Mouse (Mus musculus) hindbrain, embryonic 12.5 days (tissue): ENCODE data around the gene Ephb1. TPM values are rescaled to one million over a fixed set of nuclear protein-coding genes. Genes with fewer than 3 reads are reported as not detected.
A peak's percentile ranks its signal among the peaks of the same experiment; 100 is the strongest.

Experiments used
- ATAC-seq: fragments of 200-750 bp; cut with Nextera tagmentation; 2 replicates; pipeline ENCODE4 v1.8.0; 2017; ENCODE audit warnings: moderate TSS enrichment; ENCODE audit not compliant: low FRiP score
- H3K27ac ChIP-seq: fragments of 300-500 bp; sonication (generic); 2 replicates; pipeline ENCODE4 v1.5.1; 2016; ENCODE audit warnings: mild to moderate bottlenecking
- H3K27me3 ChIP-seq: fragments of 300-500 bp; sonication (generic); 2 replicates; pipeline ENCODE4 v1.6.1; 2016; ENCODE audit warnings: mild to moderate bottlenecking
- H3K36me3 ChIP-seq: fragments of 300-500 bp; sonication (generic); 2 replicates; pipeline ENCODE4 v1.6.1; 2016; ENCODE audit warnings: mild to moderate bottlenecking
- H3K4me1 ChIP-seq: fragments of 300-500 bp; sonication (generic); 2 replicates; pipeline ENCODE4 v1.6.1; 2016
- H3K4me2 ChIP-seq: fragments of 300-500 bp; sonication (generic); replicated peaks from 2 replicates; pipeline ENCODE4 v1.6.1; 2016; ENCODE audit warnings: mild to moderate bottlenecking
- H3K4me3 ChIP-seq: fragments of 300-500 bp; sonication (generic); 2 replicates; pipeline ENCODE4 v1.5.1; 2016; ENCODE audit warnings: mild to moderate bottlenecking
- H3K9ac ChIP-seq: fragments of 300-500 bp; sonication (generic); 2 replicates; pipeline ENCODE4 v1.6.1; 2016; ENCODE audit warnings: mild to moderate bottlenecking, moderate library complexity
- H3K9me3 ChIP-seq: fragments of 300-500 bp; sonication (generic); replicated peaks from 2 replicates; pipeline ENCODE4 v1.6.1; 2016; ENCODE audit warnings: mild to moderate bottlenecking
- WGBS: fragments of 180-500 bp; shearing (Covaris S2); methylation state at CpG from one replicate; pipeline ENCODE4 v1.1.7; 2016; 5-methylcytosine and 5-hydroxymethylcytosine counted together
- polyA plus RNA-seq: library from polyadenylated mRNA; unstranded; fragments of >200 nt; fragmentation: Nextera tagmentation; extraction: Ambion mirVana; gene quantifications from 2 replicates; pipeline ENCODE4 v1.2.1, GENCODE M21; 2016

Gene Ephb1
- polyA plus RNA-seq, 1 experiment from 2014 or later: 30.2 TPM

GRCm38 (mm10) chr9:101982378-101982777 is 372.1 kb downstream of the Ephb1 start:
- H3K4me2 ChIP-seq: no peak overlapping the region
- H3K4me1 ChIP-seq: no peaks in the 10 kb centered on the region
- WGBS: 80% methylated on average over 7 of the region's 7 CpGs
- H3K9ac ChIP-seq: no peak overlapping the region
- no peaks in the 10 kb centered on the region for H3K9me3 ChIP-seq
- no peaks in the 10 kb centered on the region for H3K27me3 ChIP-seq
- ATAC-seq: no peak
- H3K27ac ChIP-seq: no peak overlapping the region
- no peak overlapping the region for H3K4me3 ChIP-seq
- H3K36me3 ChIP-seq: no peaks in the 10 kb centered on the region

GRCm38 (mm10) chr9:101981161-101981560 is 373.3 kb downstream of the Ephb1 start:
- no peak overlapping the region for H3K4me2 ChIP-seq
- no peaks in the 10 kb centered on the region for H3K9me3 ChIP-seq
- no peaks in the 10 kb centered on the region for H3K4me1 ChIP-seq
- no peaks in the 10 kb centered on the region for H3K27me3 ChIP-seq
- no peak for ATAC-seq
- H3K36me3 ChIP-seq: no peaks in the 10 kb centered on the region
- no peak overlapping the region for H3K27ac ChIP-seq
- 80% methylated on average over 2 of the region's 2 CpGs for WGBS
- H3K4me3 ChIP-seq: no peak overlapping the region
- no peak overlapping the region for H3K9ac ChIP-seq

- H3K9me3 ChIP-seq: no peaks in the 10 kb centered on the region
- no peak overlapping the region for H3K4me2 ChIP-seq
- ATAC-seq: no peak
- no peak overlapping the region for H3K4me3 ChIP-seq
- no peaks in the 10 kb centered on the region for H3K36me3 ChIP-seq
- 90% methylated on average over 4 of the region's 4 CpGs for WGBS
- no peak overlapping the region for H3K27ac ChIP-seq
- H3K27me3 ChIP-seq: no peaks in the 10 kb centered on the region
- H3K9ac ChIP-seq: no peak overlapping the region
- H3K4me1 ChIP-seq: no peaks in the 10 kb centered on the region
Measured at GRCm38 (mm10) chr9:101976884-101977465, 377.5 kb downstream of the Ephb1 start.

GRCm38 (mm10) chr9:101972314-101972713 is 382.2 kb downstream of the Ephb1 start:
- H3K9ac ChIP-seq: no peak overlapping the region
- H3K4me1 ChIP-seq: no peaks in the 10 kb centered on the region
- H3K9me3 ChIP-seq: no peaks in the 10 kb centered on the region
- no peak overlapping the region for H3K27ac ChIP-seq
- no peaks in the 10 kb centered on the region; the same call in none of the 2 replicates for H3K36me3 ChIP-seq
- no peak overlapping the region for H3K4me2 ChIP-seq
- no peaks in the 10 kb centered on the region for H3K27me3 ChIP-seq
- ATAC-seq: no peak
- 77% methylated on average over 8 of the region's 8 CpGs for WGBS
- no peak overlapping the region for H3K4me3 ChIP-seq

- Histone ChIP-seq H3K4me3 (no peak overlapping the region), H3K27ac (no peak overlapping the region), H3K4me1 (no peaks in the 10 kb centered on the region), H3K9ac (no peak overlapping the region), H3K4me2 (no peak overlapping the region), H3K9me3 (no peaks in the 10 kb centered on the region), H3K36me3 (no peaks in the 10 kb centered on the region; the same call in none of the 2 replicates), H3K27me3 (no peaks in the 10 kb centered on the region)
- WGBS: 26% methylated on average over 6 of the region's 6 CpGs
- ATAC-seq: no peak
Measured at GRCm38 (mm10) chr9:101971806-101972205, 382.7 kb downstream of the Ephb1 start.

- 31% methylated on average over 4 of the region's 4 CpGs for WGBS
- H3K4me3 ChIP-seq: no peak overlapping the region
- H3K27me3 ChIP-seq: no peaks in the 10 kb centered on the region
- H3K36me3 ChIP-seq: no peaks in the 10 kb centered on the region
- H3K27ac ChIP-seq: no peak overlapping the region
- no peak overlapping the region for H3K9ac ChIP-seq
- no peak overlapping the region for H3K4me2 ChIP-seq
- H3K9me3 ChIP-seq: no peaks in the 10 kb centered on the region
- ATAC-seq: no peak
- peaks cover 4% of the 10 kb centered on the region; the same call in 1 of the 2 replicates for H3K4me1 ChIP-seq
Measured at GRCm38 (mm10) chr9:101956228-101956627, 398.3 kb downstream of the Ephb1 start.

GRCm38 (mm10) chr9:101954529-101954928 is 400.0 kb downstream of the Ephb1 start:
- H3K4me3 ChIP-seq: no peak overlapping the region
- H3K27ac ChIP-seq: no peak overlapping the region
- no peaks in the 10 kb centered on the region for H3K36me3 ChIP-seq

GRCm38 (mm10) chr9:101950101-101950500 is 404.4 kb downstream of the Ephb1 start:
- WGBS: 19% methylated on average over 3 of the region's 3 CpGs

More at GRCm38 (mm10) chr9:101954529-101954928, 400.0 kb downstream of the Ephb1 start:
- no peak overlapping the region for H3K4me2 ChIP-seq
- no peak overlapping the region for H3K9ac ChIP-seq
- H3K4me1 ChIP-seq: peaks cover 12% of the 10 kb centered on the region; the same call in 1 of the 2 replicates
- H3K27me3 ChIP-seq: no peaks in the 10 kb centered on the region
- ATAC-seq: peak; percentile 46; the same call in 1 of the 2 replicates
- H3K9me3 ChIP-seq: no peaks in the 10 kb centered on the region
- 67% methylated on average over 4 of the region's 4 CpGs for WGBS

GRCm38 (mm10) chr9:101945814-101946213 is 408.7 kb downstream of the Ephb1 start:
- no peak for ATAC-seq
- Histone ChIP-seq H3K9me3 (no peaks in the 10 kb centered on the region), H3K36me3 (no peaks in the 10 kb centered on the region), H3K4me1 (peaks cover 9% of the 10 kb centered on the region; the same call in 1 of the 2 replicates), H3K27me3 (no peaks in the 10 kb centered on the region; the same call in 1 of the 2 replicates), H3K9ac (no peak overlapping the region), H3K4me2 (no peak overlapping the region), H3K4me3 (no peak overlapping the region), H3K27ac (no peak overlapping the region)
- 90% methylated on average over 4 of the region's 4 CpGs for WGBS

More at GRCm38 (mm10) chr9:101950101-101950500, 404.4 kb downstream of the Ephb1 start:
- no peaks in the 10 kb centered on the region for H3K9me3 ChIP-seq
- H3K4me2 ChIP-seq: no peak overlapping the region
- H3K4me1 ChIP-seq: peaks cover 12% of the 10 kb centered on the region; the same call in 1 of the 2 replicates
- H3K27ac ChIP-seq: no peak overlapping the region
- H3K36me3 ChIP-seq: no peaks in the 10 kb centered on the region
- no peaks in the 10 kb centered on the region for H3K27me3 ChIP-seq
- ATAC-seq: no peak
- H3K4me3 ChIP-seq: no peak overlapping the region
- no peak overlapping the region for H3K9ac ChIP-seq

- Histone ChIP-seq H3K4me3 (no peak overlapping the region), H3K9ac (no peak overlapping the region), H3K4me2 (no peak overlapping the region), H3K9me3 (no peaks in the 10 kb centered on the region), H3K36me3 (no peaks in the 10 kb centered on the region), H3K4me1 (peaks cover 6% of the 10 kb centered on the region; the same call in 1 of the 2 replicates), H3K27me3 (no peaks in the 10 kb centered on the region; the same call in 1 of the 2 replicates), H3K27ac (no peak overlapping the region)
- ATAC-seq: no peak
- WGBS: 62% methylated on average over 7 of the region's 7 CpGs
Measured at GRCm38 (mm10) chr9:101945326-101945725, 409.2 kb downstream of the Ephb1 start.

- Histone ChIP-seq H3K36me3 (no peaks in the 10 kb centered on the region), H3K27me3 (no peaks in the 10 kb centered on the region; the same call in 1 of the 2 replicates), H3K4me3 (no peak overlapping the region), H3K27ac (no peak overlapping the region), H3K4me2 (no peak overlapping the region), H3K9ac (no peak overlapping the region), H3K9me3 (no peaks in the 10 kb centered on the region), H3K4me1 (peaks cover 12% of the 10 kb centered on the region)
- no peak for ATAC-seq
- WGBS: 93% methylated on average over 9 of the region's 9 CpGs
Measured at GRCm38 (mm10) chr9:101942058-101942669, 412.3 kb downstream of the Ephb1 start.

GRCm38 (mm10) chr9:101940182-101940581 is 414.3 kb downstream of the Ephb1 start:
- Histone ChIP-seq H3K27me3 (no peaks in the 10 kb centered on the region; the same call in 1 of the 2 replicates), H3K4me3 (no peak overlapping the region), H3K36me3 (no peaks in the 10 kb centered on the region), H3K4me2 (no peak overlapping the region), H3K4me1 (peaks cover 12% of the 10 kb centered on the region), H3K9me3 (no peaks in the 10 kb centered on the region), H3K9ac (no peak overlapping the region), H3K27ac (no peak overlapping the region)
- ATAC-seq: no peak
- WGBS: 71% methylated on average over 3 of the region's 3 CpGs
